Mouse (Mus musculus): ENCODE results near the gene Zfp652. TPM values are rescaled to one million over a fixed set of nuclear protein-coding genes. Genes with fewer than 3 reads are reported as not detected.

Zfp652 gene
- total and polyA plus RNA-seq, 3 experiments: 3.0 to 9.8 (median 6.2) TPM

- Histone ChIP-seq H3K27me3 (replicated peaks) (no peaks in the 10 kb centered on the region), H3K36me3 (replicated peaks in 1 of 2; ENCODE audit: control insufficient read depth in 1 of 2, insufficient read depth in 1 of 2, low read length in 1 of 2) (peaks cover 0 to 7% of the 10 kb centered on the region in 2 experiments), H3K9me3 (replicated peaks; ENCODE audit: low read length) (no peaks in the 10 kb centered on the region), H3K9ac (ENCODE audit: insufficient read depth, low read depth) (no peak overlapping the region), H3K4me2 (ENCODE audit: insufficient read depth, low read depth, poor library complexity, severe bottlenecking) (no peak overlapping the region), H3K27ac (ENCODE audit: insufficient read depth, low read depth) (no peak overlapping the region), H3K4me3 (replicated peaks in 1 of 3; ENCODE audit: low read depth in 2 of 3, low read length in 2 of 3, poor library complexity in 1 of 3) (no peak overlapping the region), H3K4me1 (ENCODE audit: control insufficient read depth in 1 of 2, insufficient read depth in 2 of 2) (no peaks in the 10 kb centered on the region), H3K79me2 (replicated peaks; ENCODE audit: control insufficient read depth, extremely low read depth, insufficient read depth, poor library complexity, severe bottlenecking) (no peaks in the 10 kb centered on the region)
- TF ChIP-seq MAX (IDR thresholded peaks at IDR 0.05; ENCODE audit: low read length): no peak
- TF ChIP-seq ZC3H11A (IDR thresholded peaks at IDR 0.05; ENCODE audit: low read depth, low read length): no peak
- no peak for TF ChIP-seq NRF1 (IDR thresholded peaks at IDR 0.05; ENCODE audit: low read depth, low read length)
- TF ChIP-seq ZNF384 (IDR thresholded peaks at IDR 0.05; ENCODE audit: low read depth, low read length): no peak
- no peak for TF ChIP-seq PAX5 (IDR thresholded peaks at IDR 0.05; ENCODE audit: low read length)
- no peak for TF ChIP-seq EP300 (IDR thresholded peaks at IDR 0.05; ENCODE audit: low read length)
- no peak for TF ChIP-seq HCFC1 (IDR thresholded peaks at IDR 0.05; ENCODE audit: low read depth, low read length)
- TF ChIP-seq USF2 (conservative IDR thresholded peaks at IDR 0.05; ENCODE audit: low read depth, low read length): no peak
- TF ChIP-seq USF1 (IDR thresholded peaks at IDR 0.05; ENCODE audit: low read depth, low read length): no peak
- TF ChIP-seq CTCF (conservative IDR thresholded peaks at IDR 0.05 in 1 of 2, IDR thresholded peaks at IDR 0.05 in 1 of 2; ENCODE audit: low read depth in 2 of 2, low read length in 2 of 2): no peak
- dilution Hi-C loops (cut with MboI; ENCODE audit: extremely low pct_ligation_motif_present, extremely low pct_unique_long_range_greater_than_20kb, low sequenced_read_pairs) (no loop called here), in situ Hi-C loops (cut with MboI; ENCODE audit: low pct_ligation_motif_present, low pct_unique_long_range_greater_than_20kb, low sequenced_read_pairs) (loop anchor here (5.0 kb wide), 1 partner anchor 37 kb away; no protein-coding TSS in a partner anchor)
- no peak for DNase-seq (ENCODE audit: extremely low read depth)
These were observed 68.0 kb downstream of the Zfp652 start for GRCm38 (mm10) chr11:95780480-95780879.

- no peak overlapping the region for H3K27ac ChIP-seq (ENCODE audit: insufficient read depth, low read depth)
- H3K36me3 ChIP-seq (replicated peaks in 1 of 2; ENCODE audit: control insufficient read depth in 1 of 2, insufficient read depth in 1 of 2, low read length in 1 of 2): peaks cover 0 to 5% of the 10 kb centered on the region in 2 experiments
- H3K4me3 ChIP-seq (replicated peaks in 1 of 3; ENCODE audit: low read depth in 2 of 3, low read length in 2 of 3, poor library complexity in 1 of 3): no peak overlapping the region
- H3K9ac ChIP-seq (ENCODE audit: insufficient read depth, low read depth): no peak overlapping the region
- H3K79me2 ChIP-seq (replicated peaks; ENCODE audit: control insufficient read depth, extremely low read depth, insufficient read depth, poor library complexity, severe bottlenecking): no peaks in the 10 kb centered on the region
- no peak for DNase-seq (ENCODE audit: extremely low read depth)
- no peaks in the 10 kb centered on the region for H3K27me3 ChIP-seq (replicated peaks)
- no peak for TF ChIP-seq ETS1 (conservative IDR thresholded peaks at IDR 0.05; ENCODE audit: low read depth, low read length)
- TF ChIP-seq MAX (IDR thresholded peaks at IDR 0.05; ENCODE audit: low read length): no peak
- no peak for TF ChIP-seq BHLHE40 (IDR thresholded peaks at IDR 0.05; ENCODE audit: low read depth, low read length)
- TF ChIP-seq GABPA (IDR thresholded peaks at IDR 0.05; ENCODE audit: insufficient replicate concordance, low read depth, low read length): no peak
- TF ChIP-seq E2F4 (IDR thresholded peaks at IDR 0.05; ENCODE audit: insufficient replicate concordance, low read depth, low read length): no peak
- TF ChIP-seq PAX5 (IDR thresholded peaks at IDR 0.05; ENCODE audit: low read length): no peak
- peaks cover 2% of the 10 kb centered on the region for H3K9me3 ChIP-seq (replicated peaks; ENCODE audit: low read length)
- H3K4me2 ChIP-seq (ENCODE audit: insufficient read depth, low read depth, poor library complexity, severe bottlenecking): no peak overlapping the region
- no peaks in the 10 kb centered on the region for H3K4me1 ChIP-seq (ENCODE audit: control insufficient read depth in 1 of 2, insufficient read depth in 2 of 2)
- in situ Hi-C loops (cut with MboI; ENCODE audit: low pct_ligation_motif_present, low pct_unique_long_range_greater_than_20kb, low sequenced_read_pairs): loop anchor here (5.0 kb wide), 1 partner anchor 36 kb away; no protein-coding TSS in a partner anchor
- dilution Hi-C loops (cut with MboI; ENCODE audit: extremely low pct_ligation_motif_present, extremely low pct_unique_long_range_greater_than_20kb, low sequenced_read_pairs): no loop called here
These were observed 69.1 kb downstream of the Zfp652 start for GRCm38 (mm10) chr11:95781557-95781956.

GRCm38 (mm10) chr11:95783457-95783856 lies 71.0 kb downstream of the Zfp652 start:
- H3K9me3 ChIP-seq (replicated peaks; ENCODE audit: low read length): peaks cover 2% of the 10 kb centered on the region
- no peak overlapping the region for H3K4me3 ChIP-seq (replicated peaks in 1 of 3; ENCODE audit: low read depth in 2 of 3, low read length in 2 of 3, poor library complexity in 1 of 3)
- in situ Hi-C loops (cut with MboI; ENCODE audit: low pct_ligation_motif_present, low pct_unique_long_range_greater_than_20kb, low sequenced_read_pairs): loop anchor here (5.0 kb wide), 1 partner anchor 34 kb away; no protein-coding TSS in a partner anchor
- dilution Hi-C loops (cut with MboI; ENCODE audit: extremely low pct_ligation_motif_present, extremely low pct_unique_long_range_greater_than_20kb, low sequenced_read_pairs): no loop called here
- H3K36me3 ChIP-seq (replicated peaks in 1 of 2; ENCODE audit: control insufficient read depth in 1 of 2, insufficient read depth in 1 of 2, low read length in 1 of 2): no peaks in the 10 kb centered on the region
- no peak for DNase-seq (ENCODE audit: extremely low read depth)
- H3K79me2 ChIP-seq (replicated peaks; ENCODE audit: control insufficient read depth, extremely low read depth, insufficient read depth, poor library complexity, severe bottlenecking): no peaks in the 10 kb centered on the region
- no peaks in the 10 kb centered on the region for H3K27me3 ChIP-seq (replicated peaks)
- no peak overlapping the region for H3K27ac ChIP-seq (ENCODE audit: insufficient read depth, low read depth)
- TF ChIP-seq ZKSCAN1 (IDR thresholded peaks at IDR 0.05; ENCODE audit: borderline replicate concordance, low read depth, low read length): no peak
- TF ChIP-seq ELF1 (IDR thresholded peaks at IDR 0.05; ENCODE audit: low read depth, low read length): no peak
- no peak for TF ChIP-seq KAT2A (IDR thresholded peaks at IDR 0.05; ENCODE audit: insufficient replicate concordance, low read length)
- TF ChIP-seq MYC (IDR thresholded peaks at IDR 0.05; ENCODE audit: low read depth, low read length): no peak
- TF ChIP-seq SMC3 (IDR thresholded peaks at IDR 0.05; ENCODE audit: low read depth, low read length): no peak
- TF ChIP-seq MEF2A (IDR thresholded peaks at IDR 0.05; ENCODE audit: borderline replicate concordance, low read depth, low read length): no peak
- no peak for TF ChIP-seq POLR2AphosphoS2 (IDR thresholded peaks at IDR 0.05; ENCODE audit: low read depth, low read length)
- no peak for TF ChIP-seq GABPA (IDR thresholded peaks at IDR 0.05; ENCODE audit: insufficient replicate concordance, low read depth, low read length)
- TF ChIP-seq E2F4 (IDR thresholded peaks at IDR 0.05; ENCODE audit: insufficient replicate concordance, low read depth, low read length): no peak
- no peak for TF ChIP-seq IRF4 (IDR thresholded peaks at IDR 0.05; ENCODE audit: low read depth, low read length)
- H3K9ac ChIP-seq (ENCODE audit: insufficient read depth, low read depth): no peak overlapping the region
- no peak overlapping the region for H3K4me2 ChIP-seq (ENCODE audit: insufficient read depth, low read depth, poor library complexity, severe bottlenecking)
- no peaks in the 10 kb centered on the region for H3K4me1 ChIP-seq (ENCODE audit: control insufficient read depth in 1 of 2, insufficient read depth in 2 of 2)

All from CH12.LX (cell line).